13 mouse cellular contexts compared by ENCODE assay signal in genomic region chr9:24769611-24770010, GRCm38 (mm10). TPM values are rescaled to one million over a fixed set of nuclear protein-coding genes. Genes with fewer than 3 reads are reported as not detected.
A peak's percentile ranks its signal among the peaks of the same experiment; 100 is the strongest.
DNase-seq lines count a peak whose midpoint lies in the region; ATAC-seq lines count a peak whose summit lies in the region.
"Had no signal": no experiment of that assay in that cellular context is flagged by ENCODE, and none has a peak within 500 bp of the region (broad histone marks: within the 10 kb centered on the region; RNA-seq: fewer than 3 reads in every experiment).

No protein-coding gene starts in this region.

- no peaks in the 10 kb centered on the region for H3K27me3 ChIP-seq in heart, embryonic 14.5 days (ENCODE audit: control insufficient read depth, insufficient read depth, low read length)
- peaks cover 100% of the 10 kb centered on the region for H3K27me3 ChIP-seq in midbrain, embryonic 10.5 days (ENCODE audit: low read depth, poor library complexity, severe bottlenecking)
- peaks cover 59% of the 10 kb centered on the region for H3K27me3 ChIP-seq in midbrain, embryonic 16.5 days (ENCODE audit: control insufficient read depth, insufficient read depth, low read depth, low read length)
- peaks cover 12% of the 10 kb centered on the region; the same call in 1 of the 2 replicates for H3K27me3 ChIP-seq in heart, embryonic 16.5 days (ENCODE audit: control insufficient read depth, insufficient read depth, low read length)
- H3K27me3 ChIP-seq in liver, embryonic 13.5 days, result peaks cover 64% of the 10 kb centered on the region

- peak overlapping the region; percentile 88 to 96 for H3K4me3 ChIP-seq in heart, embryonic 14.5 days (ENCODE audit: control insufficient read depth in 1 of 2, insufficient read depth in 1 of 2, low read depth in 1 of 2, low read length in 2 of 2)
- H3K4me3 ChIP-seq in midbrain, embryonic 10.5 days, result no peak overlapping the region
- no peak overlapping the region for H3K4me3 ChIP-seq in midbrain, embryonic 16.5 days (ENCODE audit: low read depth, low read length)
- peak overlapping the region; percentile 74 for H3K4me3 ChIP-seq in heart, embryonic 16.5 days (ENCODE audit: low read length)
- no peak overlapping the region for H3K4me3 ChIP-seq in liver, embryonic 13.5 days (replicated peaks)

- peaks cover 0 to 17% of the 10 kb centered on the region in 2 experiments; a peak in 1 of 4 replicates for H3K4me1 ChIP-seq in heart, embryonic 14.5 days (ENCODE audit: control insufficient read depth in 2 of 2, insufficient read depth in 2 of 2, low read length in 2 of 2)
- peaks cover 21% of the 10 kb centered on the region for H3K4me1 ChIP-seq in midbrain, embryonic 10.5 days
- H3K4me1 ChIP-seq in midbrain, embryonic 16.5 days (ENCODE audit: control insufficient read depth, insufficient read depth, low read length), result peaks cover 3% of the 10 kb centered on the region; the same call in 1 of the 2 replicates
- H3K4me1 ChIP-seq in heart, embryonic 16.5 days (ENCODE audit: control insufficient read depth, insufficient read depth, low read length), result peaks cover 6% of the 10 kb centered on the region; the same call in 1 of the 2 replicates
- peaks cover 10% of the 10 kb centered on the region; the same call in 1 of the 2 replicates for H3K4me1 ChIP-seq in liver, embryonic 13.5 days (replicated peaks)

- intact Hi-C loops in heart, postnatal 25 days (cut with DNase I), result loop anchor here (5.0 kb wide), 2 partner anchors 128 to 258 kb away; no protein-coding TSS in a partner anchor

- peak overlapping the region; percentile 97 to 99 for H3K27ac ChIP-seq in heart, embryonic 14.5 days (replicated peaks in 1 of 2; ENCODE audit: control insufficient read depth in 1 of 2, insufficient read depth in 1 of 2, low read depth in 2 of 2, low read length in 2 of 2)
- H3K27ac ChIP-seq in midbrain, embryonic 10.5 days (replicated peaks), result no peak overlapping the region
- no peak overlapping the region for H3K27ac ChIP-seq in midbrain, embryonic 16.5 days (ENCODE audit: low read length)
- peak overlapping the region; percentile 99 for H3K27ac ChIP-seq in heart, embryonic 16.5 days (ENCODE audit: low read length)
- H3K27ac ChIP-seq in liver, embryonic 13.5 days, result no peak overlapping the region
- H3K27ac ChIP-seq: hindbrain, postnatal 0 days had no signal

- H3K4me2 ChIP-seq in heart, embryonic 14.5 days (ENCODE audit: low read length), result peak overlapping the region; percentile 92
- no peak overlapping the region for H3K4me2 ChIP-seq in midbrain, embryonic 16.5 days (ENCODE audit: low read length)
- H3K4me2 ChIP-seq in heart, embryonic 16.5 days (ENCODE audit: low read depth, low read length), result peak overlapping the region; percentile 65
- H3K4me2 ChIP-seq in liver, embryonic 13.5 days, result peak overlapping the region; percentile 48

- H3K36me3 ChIP-seq in heart, embryonic 14.5 days (ENCODE audit: control insufficient read depth, insufficient read depth, low read length), result peaks cover 66% of the 10 kb centered on the region
- H3K36me3 ChIP-seq in midbrain, embryonic 10.5 days, result no peaks in the 10 kb centered on the region
- no peaks in the 10 kb centered on the region for H3K36me3 ChIP-seq in midbrain, embryonic 16.5 days (ENCODE audit: control insufficient read depth, insufficient read depth, low read length)
- peaks cover 5% of the 10 kb centered on the region; the same call in 1 of the 2 replicates for H3K36me3 ChIP-seq in heart, embryonic 16.5 days (ENCODE audit: control insufficient read depth, insufficient read depth)
- no peaks in the 10 kb centered on the region for H3K36me3 ChIP-seq in liver, embryonic 13.5 days

- H3K9ac ChIP-seq in heart, embryonic 14.5 days (ENCODE audit: low read length), result peak overlapping the region; percentile 100
- H3K9ac ChIP-seq in midbrain, embryonic 16.5 days (ENCODE audit: low read depth, low read length), result no peak overlapping the region
- peak overlapping the region; percentile 87 for H3K9ac ChIP-seq in heart, embryonic 16.5 days (ENCODE audit: low read length)
- H3K9ac ChIP-seq in liver, embryonic 13.5 days, result no peak overlapping the region

- no peak for ATAC-seq in heart, embryonic 14.5 days (ENCODE audit: insufficient number of reproducible peaks, insufficient read depth, low FRiP score, low read depth)
- ATAC-seq in midbrain, embryonic 16.5 days, result no peak
- ATAC-seq in heart, embryonic 16.5 days (replicated peaks; ENCODE audit: extremely low read depth, insufficient read depth, low FRiP score), result no peak
- no peak for ATAC-seq in liver, embryonic 13.5 days (ENCODE audit: low read depth)
- ATAC-seq: hindbrain, postnatal 0 days had no signal

- no peak for DNase-seq in heart, postnatal 25 days (ENCODE audit: low spot score)
- DNase-seq in midbrain, embryonic 10.5 days (ENCODE audit: low spot score), result peak; percentile 29
- no peak for DNase-seq in liver, embryonic 13.5 days
- no peak for DNase-seq in adrenal gland, postnatal 10 days
- DNase-seq: cerebellum, postnatal 25 days; gastrocnemius, postnatal 10 days; lung, postnatal 36 days had no signal

- no peaks in the 10 kb centered on the region for H3K9me3 ChIP-seq in heart, embryonic 14.5 days (ENCODE audit: control insufficient read depth, low read length)
- no peaks in the 10 kb centered on the region for H3K9me3 ChIP-seq in midbrain, embryonic 10.5 days (replicated peaks)
- no peaks in the 10 kb centered on the region for H3K9me3 ChIP-seq in midbrain, embryonic 16.5 days (replicated peaks; ENCODE audit: control insufficient read depth, low read length, poor library complexity, severe bottlenecking)
- H3K9me3 ChIP-seq in heart, embryonic 16.5 days (replicated peaks; ENCODE audit: control insufficient read depth, low read length), result no peaks in the 10 kb centered on the region
- H3K9me3 ChIP-seq in liver, embryonic 13.5 days (replicated peaks), result no peaks in the 10 kb centered on the region

- 10% methylated on average over 9 of the region's 9 CpGs for WGBS in heart, embryonic 14.5 days
- 5% methylated on average over 9 of the region's 9 CpGs for WGBS in midbrain, embryonic 10.5 days
- WGBS in midbrain, embryonic 16.5 days, result 2% methylated on average over 9 of the region's 9 CpGs
- 21% methylated on average over 9 of the region's 9 CpGs for WGBS in heart, embryonic 16.5 days
- WGBS in liver, embryonic 13.5 days (ENCODE audit: insufficient replicate concordance), result 47% methylated on average over 9 of the region's 9 CpGs

RNA-seq across cellular contexts. Expression of gene Tbx20, which starts 4.5 kb away (rescaled TPM):
- 69.0 and 80.6 TPM in 2 replicates for polyA plus RNA-seq in heart, embryonic 14.5 days (2014; fragmentation: Nextera tagmentation; extraction: Ambion mirVana)
- total RNA-seq in heart, postnatal 25 days (2021), result 10 to 100 TPM; 88.9 to 92.6 TPM
- 0.06 and 0.39 TPM in 2 replicates for polyA plus RNA-seq in midbrain, embryonic 10.5 days (2016; fragmentation: Nextera tagmentation; extraction: Ambion mirVana)
- polyA plus RNA-seq in midbrain, embryonic 16.5 days (2015; fragmentation: Nextera tagmentation; extraction: Ambion mirVana), result 0.04 and 0.30 TPM in 2 replicates
- polyA plus RNA-seq in heart, embryonic 16.5 days (2015; fragmentation: Nextera tagmentation; extraction: Ambion mirVana), result 67.6 and 68.9 TPM in 2 replicates
- 0.69 and 0.96 TPM in 2 replicates for polyA plus RNA-seq in liver, embryonic 13.5 days (2015; fragmentation: Nextera tagmentation; extraction: Ambion mirVana)
- total RNA-seq in adrenal gland, postnatal 10 days (2021), result 10 to 100 TPM; 17.8 to 18.2 TPM
- total RNA-seq: gastrocnemius, postnatal 10 days; layer of hippocampus, adult 18-20 months; left cerebral cortex, postnatal 10 days had no signal

Comparison
In these comparisons a context has a peak if more than half of its experiments do, and no peak if none do; other contexts are left out.
1. H3K27ac ChIP-seq: peak in heart, embryonic 14.5 days (2 of 2) and heart, embryonic 16.5 days (single experiment); none in midbrain, embryonic 10.5 days (single experiment), midbrain, embryonic 16.5 days (single experiment) and liver, embryonic 13.5 days (single experiment).
2. H3K4me3 ChIP-seq: peak in heart, embryonic 14.5 days (2 of 2) and heart, embryonic 16.5 days (single experiment); none in midbrain, embryonic 10.5 days (single experiment), midbrain, embryonic 16.5 days (single experiment) and liver, embryonic 13.5 days (single experiment).
3. H3K9ac ChIP-seq: peak in heart, embryonic 14.5 days (single experiment) and heart, embryonic 16.5 days (single experiment); none in midbrain, embryonic 16.5 days (single experiment) and liver, embryonic 13.5 days (single experiment).
4. RNA of gene Tbx20, which starts 4.5 kb away (polyA plus RNA-seq): 69.0 to 80.6 TPM in heart, embryonic 14.5 days and 67.6 to 68.9 TPM in heart, embryonic 16.5 days; 0.69 to 0.96 TPM in liver, embryonic 13.5 days, 0.06 to 0.39 TPM in midbrain, embryonic 10.5 days and 0.04 to 0.30 TPM in midbrain, embryonic 16.5 days; every median in the first group is over 10 times any median in the second.